ENCODE assay signal across 8 mouse cellular contexts in the genomic region with DNA sequence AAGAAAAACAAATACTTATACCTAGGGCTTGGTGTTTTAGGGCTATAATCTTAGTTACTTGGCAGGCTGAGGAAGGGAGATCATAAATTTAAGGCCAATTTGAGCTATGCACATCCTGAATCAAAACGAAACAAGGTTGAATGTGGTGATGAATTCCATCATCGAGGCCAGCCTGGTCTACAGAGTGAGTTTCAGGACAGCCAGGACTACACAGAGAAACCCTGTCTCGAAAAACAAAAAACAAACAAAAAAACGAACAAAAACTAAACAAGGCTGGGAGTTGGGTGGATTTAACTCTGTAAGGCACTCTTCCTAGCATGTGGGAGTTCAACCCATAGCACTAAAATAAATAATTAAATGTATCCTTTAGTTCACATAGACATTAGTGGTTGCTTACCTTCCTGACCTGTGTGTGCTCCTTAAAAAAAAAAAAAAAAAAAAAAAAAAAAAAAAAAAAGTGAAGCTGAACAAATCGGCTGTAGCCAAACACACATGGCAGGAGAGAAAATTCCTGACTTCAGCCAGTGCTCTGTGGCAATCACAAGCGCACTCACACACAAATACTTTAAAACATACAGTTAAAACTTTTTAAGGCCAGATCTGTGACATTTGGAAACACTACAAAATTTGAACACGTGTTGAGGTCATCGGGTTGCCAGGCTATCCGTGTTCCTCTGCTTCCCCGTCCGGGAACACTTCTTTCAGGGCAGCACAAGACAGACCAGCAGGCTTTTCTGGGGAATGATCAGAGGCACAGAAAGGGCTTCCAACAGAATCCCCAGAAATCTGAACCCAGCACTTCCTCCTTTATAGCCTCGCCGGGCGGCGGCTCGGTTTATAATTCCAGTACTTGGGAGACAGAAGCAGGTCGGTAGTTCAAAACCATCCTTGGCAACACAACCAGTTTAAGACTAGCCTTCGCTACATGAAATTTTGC. TPM values are rescaled to one million over a fixed set of nuclear protein-coding genes. Genes with fewer than 3 reads are reported as not detected.
DNase-seq lines count a peak whose midpoint lies in the region; ATAC-seq and TF ChIP-seq lines count a peak whose summit lies in the region.

No protein-coding gene starts in this region.

- H3K4me2 ChIP-seq in limb, embryonic 15.5 days: peak overlapping the region; percentile 74
- peak overlapping the region; percentile 97 for H3K4me2 ChIP-seq in stomach, embryonic 16.5 days (ENCODE audit: low read depth, low read length)

- H3K27me3 ChIP-seq in heart, adult 2 months (ENCODE audit: control insufficient read depth, insufficient read depth, low read length): no peaks in the 10 kb centered on the region
- H3K27me3 ChIP-seq in C2C12 (ENCODE audit: control insufficient read depth, insufficient read depth, insufficient read length): no peaks in the 10 kb centered on the region
- H3K27me3 ChIP-seq in erythroblast, embryonic 14.5 days (ENCODE audit: control insufficient read depth): no peaks in the 10 kb centered on the region
- no peaks in the 10 kb centered on the region for H3K27me3 ChIP-seq in limb, embryonic 15.5 days
- H3K27me3 ChIP-seq in stomach, embryonic 16.5 days (ENCODE audit: control insufficient read depth, insufficient read depth, low read length): no peaks in the 10 kb centered on the region

- TF ChIP-seq EP300 in heart, adult 2 months (IDR thresholded peaks at IDR 0.05; ENCODE audit: insufficient read depth, low read depth, low read length): no peak

- no peaks in the 10 kb centered on the region for H3K9me3 ChIP-seq in erythroblast, embryonic 14.5 days (ENCODE audit: control insufficient read depth, low read length)
- no peaks in the 10 kb centered on the region for H3K9me3 ChIP-seq in limb, embryonic 15.5 days
- no peaks in the 10 kb centered on the region for H3K9me3 ChIP-seq in stomach, embryonic 16.5 days (replicated peaks; ENCODE audit: control insufficient read depth, low read length)

- H3ac ChIP-seq in C2C12 (ENCODE audit: control insufficient read depth, insufficient read length, low read depth): peak overlapping the region; percentile 85

- H3K27ac ChIP-seq in heart, adult 2 months: peak overlapping the region; percentile 94
- peak overlapping the region; percentile 99 for H3K27ac ChIP-seq in limb, embryonic 15.5 days
- H3K27ac ChIP-seq in stomach, embryonic 16.5 days (ENCODE audit: low read length): peak overlapping the region; percentile 99

- TF ChIP-seq POLR2A in heart, adult 2 months (IDR thresholded peaks at IDR 0.05; ENCODE audit: insufficient read depth, low read depth, low read length): no peak

- H3K4me3 ChIP-seq in heart, adult 2 months: peak overlapping the region; percentile 57
- peak overlapping the region; percentile 88 for H3K4me3 ChIP-seq in C2C12 (ENCODE audit: insufficient read depth, poor library complexity, severe bottlenecking)
- H3K4me3 ChIP-seq in erythroblast, embryonic 14.5 days (replicated peaks): peak overlapping the region; percentile 79
- peak overlapping the region; percentile 60 for H3K4me3 ChIP-seq in limb, embryonic 15.5 days
- peak overlapping the region; percentile 91 for H3K4me3 ChIP-seq in stomach, embryonic 16.5 days (replicated peaks; ENCODE audit: low read length)

- no peaks in the 10 kb centered on the region; the same call in 1 of the 2 replicates for H3K79me2 ChIP-seq in heart, adult 2 months (replicated peaks; ENCODE audit: control insufficient read depth, insufficient read depth, low read length)
- H3K79me2 ChIP-seq in C2C12 (ENCODE audit: control insufficient read depth, insufficient read depth): peaks cover 70% of the 10 kb centered on the region

- H3K79me3 ChIP-seq in C2C12 (ENCODE audit: low read depth): peaks cover 50% of the 10 kb centered on the region

- no peak for TF ChIP-seq CTCF in heart, adult 2 months (IDR thresholded peaks at IDR 0.05)
- TF ChIP-seq CTCF in C2C12 (IDR thresholded peaks at IDR 0.05; ENCODE audit: control insufficient read depth, insufficient read depth, insufficient read length): no peak

- no peak for ATAC-seq in limb, embryonic 15.5 days (ENCODE audit: insufficient number of reproducible peaks, low FRiP score, low TSS enrichment, low read depth)
- peak; percentile 30; the same call in 1 of the 2 replicates for ATAC-seq in stomach, embryonic 16.5 days (ENCODE audit: insufficient read depth, low FRiP score)

- 7% methylated on average over 18 of the region's 18 CpGs for WGBS in heart, adult 2 months
- 8% methylated on average over 18 of the region's 18 CpGs for WGBS in limb, embryonic 15.5 days
- WGBS in stomach, embryonic 16.5 days: 6% methylated on average over 18 of the region's 18 CpGs

- DNase-seq in heart, adult 2 months: no peak
- no peak for DNase-seq in heart, adult 18-20 months
- DNase-seq in urinary bladder, postnatal 25 days (ENCODE audit: low spot score): no peak
- DNase-seq in embryo, embryonic 10 days (ENCODE audit: low spot score): no peak

- H3K36me3 ChIP-seq in heart, adult 2 months (ENCODE audit: control insufficient read depth, insufficient read depth, low read length): peaks cover 11% of the 10 kb centered on the region
- H3K36me3 ChIP-seq in C2C12 (ENCODE audit: control insufficient read depth, insufficient read depth): peaks cover 38% of the 10 kb centered on the region
- H3K36me3 ChIP-seq in erythroblast, embryonic 14.5 days (ENCODE audit: control insufficient read depth): peaks cover 34% of the 10 kb centered on the region
- H3K36me3 ChIP-seq in limb, embryonic 15.5 days: peaks cover 30% of the 10 kb centered on the region
- peaks cover 17% of the 10 kb centered on the region for H3K36me3 ChIP-seq in stomach, embryonic 16.5 days (ENCODE audit: control insufficient read depth, insufficient read depth, low read length)

- peaks cover 9% of the 10 kb centered on the region for H3K4me1 ChIP-seq in heart, adult 2 months (ENCODE audit: control insufficient read depth, insufficient read depth, low read length)
- H3K4me1 ChIP-seq in erythroblast, embryonic 14.5 days (ENCODE audit: control insufficient read depth): peaks cover 63% of the 10 kb centered on the region
- peaks cover 34% of the 10 kb centered on the region for H3K4me1 ChIP-seq in limb, embryonic 15.5 days
- peaks cover 13% of the 10 kb centered on the region for H3K4me1 ChIP-seq in stomach, embryonic 16.5 days (ENCODE audit: control insufficient read depth, insufficient read depth, low read length)

- H3K9ac ChIP-seq in heart, adult 2 months (ENCODE audit: low read depth, low read length): peak overlapping the region; percentile 75
- peak overlapping the region; percentile 57 for H3K9ac ChIP-seq in limb, embryonic 15.5 days
- peak overlapping the region; percentile 96 for H3K9ac ChIP-seq in stomach, embryonic 16.5 days (ENCODE audit: low read length)

- intact Hi-C loops in heart, adult 2 months (cut with DNase I): loop anchor here (5.0 kb wide), 1 partner anchor 403 kb away; a partner anchor contains a TSS

TF ChIP-seq in C2C12, 6 proteins besides CTCF, POLR2A, EP300 and RAD21:
- peak; percentile 28 for TF ChIP-seq USF1 (IDR thresholded peaks at IDR 0.05; ENCODE audit: low read depth)
- no peak for TF ChIP-seq FOSL1 (IDR thresholded peaks at IDR 0.05; ENCODE audit: insufficient read depth, low read length, poor library complexity, severe bottlenecking)

RNA-seq across cellular contexts. Expression of a gene that starts 0.9 kb away (rescaled TPM):
- 100 to 1,000 TPM; 337 to 437 TPM for total RNA-seq in heart, adult 2 months (2021)
- polyA plus RNA-seq in heart, adult 2 months (2012; rRNA removed): 867 and 1,301 TPM in 2 replicates
- total RNA-seq in heart, adult 18-20 months (2021): 100 to 1,000 TPM; 394 to 434 TPM
- 3,051 TPM for polyA plus RNA-seq in C2C12 (2012; fragmentation: generic; extraction: Trizol)
- polyA plus RNA-seq in erythroblast, embryonic 14.5 days (2012): 101 and 348 TPM in 2 replicates
- 646 and 717 TPM in 2 replicates for polyA plus RNA-seq in limb, embryonic 15.5 days (2015; fragmentation: Nextera tagmentation; extraction: Ambion mirVana)
- polyA plus RNA-seq in stomach, embryonic 16.5 days (2015; fragmentation: Nextera tagmentation; extraction: Ambion mirVana): 634 and 687 TPM in 2 replicates

RNA-seq across cellular contexts. Expression of a gene that starts 17.9 kb away (rescaled TPM):
- 10 to 100 TPM; 19.8 to 19.9 TPM for total RNA-seq in heart, adult 2 months (2021)
- polyA plus RNA-seq in heart, adult 2 months (2012; rRNA removed): 19.1 and 19.3 TPM in 2 replicates
- 10 to 100 TPM; 18.9 to 20.0 TPM for total RNA-seq in heart, adult 18-20 months (2021)
- 24.4 TPM for polyA plus RNA-seq in C2C12 (2012; fragmentation: generic; extraction: Trizol)
- 2.6 and 3.9 TPM in 2 replicates for polyA plus RNA-seq in erythroblast, embryonic 14.5 days (2012)
- polyA plus RNA-seq in limb, embryonic 15.5 days (2015; fragmentation: Nextera tagmentation; extraction: Ambion mirVana): 5.6 and 7.8 TPM in 2 replicates
- 4.6 and 5.7 TPM in 2 replicates for polyA plus RNA-seq in stomach, embryonic 16.5 days (2015; fragmentation: Nextera tagmentation; extraction: Ambion mirVana)

RNA-seq across cellular contexts. Expression of a gene that starts 26.7 kb away (rescaled TPM):
- total RNA-seq in heart, adult 2 months (2021): 10 to 100 TPM; 18.2 to 18.4 TPM
- 27.9 and 32.6 TPM in 2 replicates for polyA plus RNA-seq in heart, adult 2 months (2012; rRNA removed)
- total RNA-seq in heart, adult 18-20 months (2021): 10 to 100 TPM; 13.2 to 13.7 TPM
- polyA plus RNA-seq in C2C12 (2012; fragmentation: generic; extraction: Trizol): 1.9 TPM
- not detected in 2 replicates for polyA plus RNA-seq in erythroblast, embryonic 14.5 days (2012)
- polyA plus RNA-seq in limb, embryonic 15.5 days (2015; fragmentation: Nextera tagmentation; extraction: Ambion mirVana): 2.0 and 2.8 TPM in 2 replicates
- 1.7 and 2.6 TPM in 2 replicates for polyA plus RNA-seq in stomach, embryonic 16.5 days (2015; fragmentation: Nextera tagmentation; extraction: Ambion mirVana)

RNA-seq across cellular contexts. Expression of a gene that starts 27.2 kb away (rescaled TPM):
- total RNA-seq in heart, adult 2 months (2021): 1 to 10 TPM; 3.8 to 3.9 TPM
- 18.8 and 28.2 TPM in 2 replicates for polyA plus RNA-seq in heart, adult 2 months (2012; rRNA removed)
- total RNA-seq in heart, adult 18-20 months (2021): 1 to 10 TPM; 2.4 to 2.8 TPM
- polyA plus RNA-seq in C2C12 (2012; fragmentation: generic; extraction: Trizol): 8.0 TPM
- 4.5 and 4.6 TPM in 2 replicates for polyA plus RNA-seq in erythroblast, embryonic 14.5 days (2012)
- polyA plus RNA-seq in limb, embryonic 15.5 days (2015; fragmentation: Nextera tagmentation; extraction: Ambion mirVana): 2.0 and 3.0 TPM in 2 replicates
- 0.98 and 1.5 TPM in 2 replicates for polyA plus RNA-seq in stomach, embryonic 16.5 days (2015; fragmentation: Nextera tagmentation; extraction: Ambion mirVana)
